Mouse (Mus musculus): ENCODE measurements around the gene Gm8871. TPM values are rescaled to one million over a fixed set of nuclear protein-coding genes. Genes with fewer than 3 reads are reported as not detected.
"Not testable (repeated sequence)": the region's sequence is repeated elsewhere in the genome, so short reads cannot be mapped to it uniquely, and the experiment has no call there.

Gm8871 gene
- polyA plus RNA-seq (2015; fragmentation: Nextera tagmentation; extraction: Ambion mirVana), result not detected in 2 replicates

- not testable (repeated sequence) for DNase-seq (ENCODE audit: low spot score); ATAC-seq (ENCODE audit: low FRiP score, low TSS enrichment); H3K4me2 ChIP-seq (replicated peaks; ENCODE audit: low read depth); H3K27ac ChIP-seq (replicated peaks); H3K36me3 ChIP-seq (ENCODE audit: control insufficient read depth, insufficient read depth, low read length); H3K4me3 ChIP-seq (ENCODE audit: low read depth, low read length); H3K4me1 ChIP-seq (replicated peaks; ENCODE audit: control insufficient read depth, insufficient read depth); H3K27me3 ChIP-seq (ENCODE audit: control insufficient read depth, insufficient read depth, low read length); H3K9ac ChIP-seq (ENCODE audit: low read length); H3K9me3 ChIP-seq (ENCODE audit: control insufficient read depth, low read length)
- 71% methylated on average over 1 of the region's 3 CpGs for WGBS
Measured at GRCm38 (mm10) chr5:10947505-10947904, at the start of gene Gm8871, which contains the start of gene Gm8857. Gene Gm8871, plus strand, starts transcription at chr5:10947805. Gene Gm8857, plus strand, starts transcription at chr5:10947807.

GRCm38 (mm10) chr5:10953512-10953911, 5.9 kb downstream of the Gm8871 start:
- H3K4me2 ChIP-seq (replicated peaks; ENCODE audit: low read depth); H3K27me3 ChIP-seq (ENCODE audit: control insufficient read depth, insufficient read depth, low read length); H3K4me3 ChIP-seq (ENCODE audit: low read depth, low read length); H3K27ac ChIP-seq (replicated peaks); ATAC-seq (ENCODE audit: low FRiP score, low TSS enrichment); H3K4me1 ChIP-seq (replicated peaks; ENCODE audit: control insufficient read depth, insufficient read depth); H3K9ac ChIP-seq (ENCODE audit: low read length); H3K36me3 ChIP-seq (ENCODE audit: control insufficient read depth, insufficient read depth, low read length); DNase-seq (ENCODE audit: low spot score); H3K9me3 ChIP-seq (ENCODE audit: control insufficient read depth, low read length): not testable (repeated sequence)
- WGBS, result 77% methylated on average over 1 of the region's 2 CpGs

- H3K4me2 ChIP-seq (replicated peaks; ENCODE audit: low read depth); H3K27me3 ChIP-seq (ENCODE audit: control insufficient read depth, insufficient read depth, low read length); H3K9me3 ChIP-seq (ENCODE audit: control insufficient read depth, low read length); H3K36me3 ChIP-seq (ENCODE audit: control insufficient read depth, insufficient read depth, low read length); H3K27ac ChIP-seq (replicated peaks); ATAC-seq (ENCODE audit: low FRiP score, low TSS enrichment); H3K4me1 ChIP-seq (replicated peaks; ENCODE audit: control insufficient read depth, insufficient read depth); H3K9ac ChIP-seq (ENCODE audit: low read length); DNase-seq (ENCODE audit: low spot score); H3K4me3 ChIP-seq (ENCODE audit: low read depth, low read length): not testable (repeated sequence)
- WGBS, result 87% methylated on average over 4 of the region's 8 CpGs
Measured at GRCm38 (mm10) chr5:10958057-10958456, 10.5 kb downstream of the Gm8871 start.

Other genes with a start within 250 kb of the Gm8871 start
- not detected in 2 replicates for gene Gm8857, start within 50 bp of the Gm8871 start, polyA plus RNA-seq (2015; fragmentation: Nextera tagmentation; extraction: Ambion mirVana)
- gene Gm8879, start 179.8 kb downstream of the Gm8871 start, polyA plus RNA-seq (2015; fragmentation: Nextera tagmentation; extraction: Ambion mirVana), result not detected in 2 replicates
- gene Gm5861, start 235.3 kb downstream of the Gm8871 start, polyA plus RNA-seq (2015; fragmentation: Nextera tagmentation; extraction: Ambion mirVana), result not detected in 2 replicates